Comparison of ENCODE assay signal across 16 mouse cellular contexts in genomic region chr9:82640277-82640676, GRCm38 (mm10).
"Had no signal": no experiment of that assay in that cellular context is flagged by ENCODE, and none has a peak within 500 bp of the region (broad histone marks: within the 10 kb centered on the region; RNA-seq: fewer than 3 reads in every experiment).

No protein-coding gene starts in this region.

- H3K4me2 ChIP-seq: neural tube, embryonic 13.5 days; neural tube, embryonic 15.5 days; stomach, embryonic 15.5 days had no signal

- H3K36me3 ChIP-seq: neural tube, embryonic 13.5 days; neural tube, embryonic 15.5 days; stomach, embryonic 15.5 days had no signal

- H3K27me3 ChIP-seq: neural tube, embryonic 13.5 days; neural tube, embryonic 15.5 days; stomach, embryonic 15.5 days had no signal

- H3K27ac ChIP-seq: neural tube, embryonic 13.5 days; neural tube, embryonic 15.5 days; stomach, embryonic 15.5 days; stomach, postnatal 0 days had no signal

- DNase-seq: retina, postnatal 1 day; right cerebral cortex, adult 18-20 months; right cerebral cortex, postnatal 14 days; right cerebral cortex, postnatal 25 days; right cerebral cortex, postnatal 4 days; spleen, adult 18-20 months; thymus, adult 18-20 months; thymus, adult 2 months; thymus, postnatal 14 days; thymus, postnatal 25 days; thymus, postnatal 36 days; thymus, postnatal 4 days had no signal

- H3K9ac ChIP-seq: neural tube, embryonic 13.5 days; neural tube, embryonic 15.5 days; stomach, embryonic 15.5 days had no signal

- H3K4me3 ChIP-seq: neural tube, embryonic 13.5 days; neural tube, embryonic 15.5 days; stomach, embryonic 15.5 days had no signal

- H3K4me1 ChIP-seq: neural tube, embryonic 13.5 days; neural tube, embryonic 15.5 days; stomach, embryonic 15.5 days had no signal

- H3K9me3 ChIP-seq: neural tube, embryonic 13.5 days; neural tube, embryonic 15.5 days; stomach, embryonic 15.5 days had no signal
